Mouse (Mus musculus) limb, embryonic 15.5 days (tissue): ENCODE measurements at regions not wholly inside any gene's neighbourhood (a gene's known extent, or its start where the extent isn't known, plus 50 kb on each side); places are given as distances from the start of the nearest gene placed in this dataset.

Source experiments
- ATAC-seq: fragments of 200-750 bp; cut with Nextera tagmentation; 2 replicates; pipeline ENCODE4 v1.8.0; 2017; ENCODE audit warnings: low read depth, moderate TSS enrichment; ENCODE audit not compliant: insufficient number of reproducible peaks, low FRiP score, low TSS enrichment
- H3K27ac ChIP-seq: fragments of 300-500 bp; sonication (generic); 2 replicates; pipeline ENCODE4 v1.5.1; 2015; ENCODE audit warnings: moderate library complexity, mild to moderate bottlenecking, inconsistent platforms
- H3K27me3 ChIP-seq: fragments of 300-500 bp; sonication (generic); 2 replicates; pipeline ENCODE4 v1.6.1; 2015; ENCODE audit warnings: inconsistent platforms
- H3K36me3 ChIP-seq: fragments of 300-500 bp; sonication (generic); 2 replicates; pipeline ENCODE4 v1.6.1; 2015; ENCODE audit warnings: inconsistent platforms
- H3K4me1 ChIP-seq: fragments of 300-500 bp; sonication (generic); 2 replicates; pipeline ENCODE4 v1.6.1; 2015; ENCODE audit warnings: inconsistent platforms
- H3K4me2 ChIP-seq: fragments of 300-500 bp; sonication (generic); 2 replicates; pipeline ENCODE4 v1.6.1; 2015; ENCODE audit warnings: mild to moderate bottlenecking, inconsistent platforms
- H3K4me3 ChIP-seq: fragments of 300-500 bp; sonication (generic); 2 replicates; pipeline ENCODE4 v1.5.1; 2015; ENCODE audit warnings: mild to moderate bottlenecking, inconsistent platforms
- H3K9ac ChIP-seq: fragments of 300-500 bp; sonication (generic); 2 replicates; pipeline ENCODE4 v1.6.1; 2015; ENCODE audit warnings: inconsistent platforms
- H3K9me3 ChIP-seq: fragments of 300-500 bp; sonication (generic); 2 replicates; pipeline ENCODE4 v1.6.1; 2016; ENCODE audit warnings: inconsistent platforms
- WGBS: fragments of 180-500 bp; shearing (Covaris S2); methylation state at CpG from one replicate; pipeline ENCODE4 v1.1.7; 2015; 5-methylcytosine and 5-hydroxymethylcytosine counted together

GRCm38 (mm10) chr12:102076298-102076697, 52.2 kb upstream of the Slc24a4 start:
- Histone ChIP-seq H3K36me3 (no peaks in the 10 kb centered on the region), H3K9ac (no peak overlapping the region), H3K4me1 (no peaks in the 10 kb centered on the region), H3K9me3 (no peaks in the 10 kb centered on the region; the same call in 1 of the 2 replicates), H3K27ac (no peak overlapping the region), H3K4me2 (no peak overlapping the region), H3K4me3 (no peak overlapping the region), H3K27me3 (no peaks in the 10 kb centered on the region)
- ATAC-seq, result no peak
- WGBS, result 32% methylated on average over 5 of the region's 5 CpGs
